Mouse (Mus musculus) MEL (cell line): ENCODE data around the gene Ube2l6. TPM values are rescaled to one million over a fixed set of nuclear protein-coding genes. Genes with fewer than 3 reads are reported as not detected.

ENCODE experiments used
- DNase-seq: peaks from one replicate; pipeline ENCODE4 v3.0.0; 2011; ENCODE audit warnings: low read depth, low spot score
- H3K27ac ChIP-seq: 2 replicates; pipeline ENCODE4 v1.5.1; 2012; ENCODE audit warnings: low read depth, mild to moderate bottlenecking, control low read depth, low read length, moderate library complexity; ENCODE audit not compliant: control insufficient read depth
- H3K27me3 ChIP-seq, 2 experiments: fragments of 150-350 bp in 1 of 2; sonication (generic) in 1 of 2; 2 replicates each; pipeline ENCODE4 v1.6.1; 2012; ENCODE audit warnings: low read length in 2 of 2, mild to moderate bottlenecking in 2 of 2, improper control_type of control experiment in 1 of 2, moderate library complexity in 1 of 2; ENCODE audit not compliant: insufficient read depth in 2 of 2, control insufficient read depth in 1 of 2
- H3K36me3 ChIP-seq, 2 experiments: 2 replicates each; pipeline ENCODE4 v1.6.1; 2012 to 2014; ENCODE audit warnings: low read length in 2 of 2, improper control_type of control experiment in 1 of 2, inconsistent platforms in 1 of 2, mild to moderate bottlenecking in 1 of 2; ENCODE audit not compliant: insufficient read depth in 2 of 2, control insufficient read depth in 1 of 2
- H3K4me1 ChIP-seq, 2 experiments: fragments of 150-350 bp in 1 of 2; sonication (generic) in 1 of 2; 2 replicates each; pipeline ENCODE4 v1.6.1; 2012; ENCODE audit warnings: low read length in 2 of 2, improper control_type of control experiment in 1 of 2, mild to moderate bottlenecking in 1 of 2; ENCODE audit not compliant: insufficient read depth in 2 of 2, control insufficient read depth in 1 of 2
- H3K4me3 ChIP-seq, 2 experiments: fragments of 150-350 bp in 1 of 2; sonication (generic) in 1 of 2; 2 replicates each; pipeline ENCODE4 v1.5.1; 2012; ENCODE audit warnings: low read depth in 2 of 2, low read length in 2 of 2, mild to moderate bottlenecking in 2 of 2, moderate library complexity in 2 of 2, control low read depth in 1 of 2, improper control_type of control experiment in 1 of 2; ENCODE audit not compliant: control insufficient read depth in 1 of 2, insufficient read depth in 1 of 2
- H3K79me2 ChIP-seq: 2 replicates; pipeline ENCODE4 v1.6.1; 2012; ENCODE audit warnings: mild to moderate bottlenecking, low read length, moderate library complexity; ENCODE audit not compliant: control insufficient read depth, poor library complexity, insufficient read depth
- H3K9ac ChIP-seq: 2 replicates; pipeline ENCODE4 v1.6.1; 2012; ENCODE audit warnings: low read depth, mild to moderate bottlenecking, control low read depth, low read length, moderate library complexity; ENCODE audit not compliant: control insufficient read depth, poor library complexity, severe bottlenecking
- H3K9me3 ChIP-seq: fragments of 150-350 bp; sonication (generic); replicated peaks from 2 replicates; pipeline ENCODE4 v1.6.1; 2012; ENCODE audit warnings: mild to moderate bottlenecking, low read length, improper control_type of control experiment, moderate library complexity; ENCODE audit not compliant: insufficient read depth
- BHLHE40 ChIP-seq: IDR thresholded peaks from 2 replicates; pipeline ENCODE4 v1.6.1; 2012; ENCODE audit warnings: low read depth, mild to moderate bottlenecking, inconsistent platforms, low read length, improper control_type of control experiment, borderline replicate concordance
- CTCF ChIP-seq, 3 experiments: IDR thresholded peaks in 2 of 3; conservative IDR thresholded peaks in 1 of 3; 2 replicates each; pipeline ENCODE4 v1.5.1; 2011 to 2012; ENCODE audit warnings: low read length in 3 of 3, low read depth in 2 of 3, mild to moderate bottlenecking in 2 of 3, improper control_type of control experiment in 1 of 3, inconsistent platforms in 1 of 3, mixed read lengths in 1 of 3, moderate library complexity in 1 of 3; ENCODE audit not compliant: control insufficient read depth in 1 of 3, insufficient read depth in 1 of 3, poor library complexity in 1 of 3, severe bottlenecking in 1 of 3
- E2F4 ChIP-seq: IDR thresholded peaks from 2 replicates; pipeline ENCODE4 v1.6.1; 2011; ENCODE audit warnings: low read depth, low read length, improper control_type of control experiment, borderline replicate concordance
- ELF1 ChIP-seq: IDR thresholded peaks from 2 replicates; pipeline ENCODE4 v1.6.1; 2014; ENCODE audit warnings: low read depth, mild to moderate bottlenecking, inconsistent platforms, low read length, improper control_type of control experiment, moderate library complexity
- EP300 ChIP-seq, 2 experiments: IDR thresholded peaks; 2 replicates each; pipeline ENCODE4 v1.6.1; 2011; ENCODE audit warnings: improper control_type of control experiment in 2 of 2, low read length in 2 of 2, low read depth in 1 of 2, mild to moderate bottlenecking in 1 of 2
- ETS1 ChIP-seq: IDR thresholded peaks from 2 replicates; pipeline ENCODE4 v1.6.1; 2012; ENCODE audit warnings: low read depth, mild to moderate bottlenecking, inconsistent platforms, low read length, improper control_type of control experiment, moderate library complexity
- GATA1 ChIP-seq: IDR thresholded peaks from 2 replicates; pipeline ENCODE4 v1.6.1; 2011; ENCODE audit warnings: low read depth, low read length, improper control_type of control experiment
- HCFC1 ChIP-seq: IDR thresholded peaks from 2 replicates; pipeline ENCODE4 v1.6.1; 2012; ENCODE audit warnings: low read depth, mild to moderate bottlenecking, inconsistent platforms, low read length, improper control_type of control experiment, moderate library complexity
- MAFK ChIP-seq: IDR thresholded peaks from 2 replicates; pipeline ENCODE4 v1.6.1; 2011; ENCODE audit warnings: low read depth, mild to moderate bottlenecking, low read length, improper control_type of control experiment, borderline replicate concordance
- MAZ ChIP-seq: IDR thresholded peaks from 2 replicates; pipeline ENCODE4 v1.6.1; 2012; ENCODE audit warnings: low read depth, mild to moderate bottlenecking, inconsistent platforms, low read length, improper control_type of control experiment
- MXI1 ChIP-seq: IDR thresholded peaks from 2 replicates; pipeline ENCODE4 v1.6.1; 2011; ENCODE audit warnings: mild to moderate bottlenecking, low read depth, low read length, improper control_type of control experiment
- MYC ChIP-seq: IDR thresholded peaks from 2 replicates; pipeline ENCODE4 v1.6.1; 2011; ENCODE audit warnings: low read depth, mild to moderate bottlenecking, low read length, improper control_type of control experiment, moderate library complexity
- NELFE ChIP-seq: IDR thresholded peaks from 2 replicates; pipeline ENCODE4 v1.6.1; 2011; ENCODE audit warnings: low read depth, low read length, improper control_type of control experiment
- NRF1 ChIP-seq: IDR thresholded peaks from 2 replicates; pipeline ENCODE4 v1.6.1; 2014; ENCODE audit warnings: low read depth, mild to moderate bottlenecking, inconsistent platforms, low read length, improper control_type of control experiment, moderate library complexity; ENCODE audit not compliant: poor library complexity, insufficient read depth, severe bottlenecking
- POLR2AphosphoS2 ChIP-seq: IDR thresholded peaks from 2 replicates; pipeline ENCODE4 v1.6.1; 2011; ENCODE audit warnings: low read length, improper control_type of control experiment
- RAD21 ChIP-seq: IDR thresholded peaks from 2 replicates; pipeline ENCODE4 v1.6.1; 2011; ENCODE audit warnings: mild to moderate bottlenecking, low read depth, low read length, improper control_type of control experiment
- RCOR1 ChIP-seq: IDR thresholded peaks from 2 replicates; pipeline ENCODE4 v1.6.1; 2012; ENCODE audit warnings: low read depth, mild to moderate bottlenecking, inconsistent platforms, low read length, improper control_type of control experiment
- SIN3A ChIP-seq: IDR thresholded peaks from 2 replicates; pipeline ENCODE4 v1.6.1; 2012; ENCODE audit warnings: low read length, improper control_type of control experiment, inconsistent platforms
- SMC3 ChIP-seq: IDR thresholded peaks from 2 replicates; pipeline ENCODE4 v1.6.1; 2011; ENCODE audit warnings: low read depth, low read length, improper control_type of control experiment
- TCF12 ChIP-seq: IDR thresholded peaks from 2 replicates; pipeline ENCODE4 v1.6.1; 2014; ENCODE audit warnings: low read depth, mild to moderate bottlenecking, inconsistent platforms, low read length, improper control_type of control experiment, moderate library complexity
- USF2 ChIP-seq, 2 experiments: IDR thresholded peaks; 2 replicates each; pipeline ENCODE4 v1.6.1; 2011 to 2012; ENCODE audit warnings: improper control_type of control experiment in 2 of 2, low read length in 2 of 2, borderline replicate concordance in 1 of 2, inconsistent platforms in 1 of 2, low read depth in 1 of 2, mild to moderate bottlenecking in 1 of 2; ENCODE audit not compliant: insufficient read depth in 1 of 2
- ZMIZ1 ChIP-seq: IDR thresholded peaks from 2 replicates; pipeline ENCODE4 v1.6.1; 2012; ENCODE audit warnings: low read depth, mild to moderate bottlenecking, inconsistent platforms, low read length, improper control_type of control experiment, moderate library complexity
- ZNF384 ChIP-seq: IDR thresholded peaks from 2 replicates; pipeline ENCODE4 v1.6.1; 2012; ENCODE audit warnings: low read depth, mild to moderate bottlenecking, inconsistent platforms, low read length, improper control_type of control experiment
- polyA plus RNA-seq, 2 experiments: library from polyadenylated mRNA; stranded (reverse) in 1 of 2; unstranded in 1 of 2; fragments of >175 nt in 1 of 2; fragments of >200 nt in 1 of 2; gene quantifications; 2 replicates each; pipeline versions ENCODE4 v1.2.1 to v1.2.4; 2012; ENCODE audit warnings: low replicate concordance in 2 of 2, low read depth in 1 of 2; ENCODE audit not compliant: insufficient read length in 2 of 2, insufficient read depth in 1 of 2, missing spikeins in 1 of 2
- total RNA-seq: library from RNA; depleted of rRNA; stranded (reverse); fragments of 300-350 nt; gene quantifications from 2 replicates; pipeline ENCODE4 v1.2.3, GENCODE M21; 2012

The Ube2l6 gene
- total and polyA plus RNA-seq, 3 experiments: 17.5 to 37.0 TPM; not detected in 1

- H3K4me1 ChIP-seq: peaks cover 0 to 18% of the 10 kb centered on the region in 2 experiments; a peak in 3 of 4 replicates
- H3K27me3 ChIP-seq: no peaks in the 10 kb centered on the region
- peaks cover 0 to 5% of the 10 kb centered on the region in 2 experiments; a peak in 2 of 4 replicates for H3K36me3 ChIP-seq
- DNase-seq: peak; percentile 91
- peak overlapping the region; percentile 71 for H3K9ac ChIP-seq
- peak overlapping the region; percentile 66 for H3K27ac ChIP-seq
- H3K79me2 ChIP-seq: no peaks in the 10 kb centered on the region
- peak overlapping the region; percentile 72 to 86 for H3K4me3 ChIP-seq
- no peaks in the 10 kb centered on the region for H3K9me3 ChIP-seq
- TF ChIP-seq USF2 (IDR thresholded peaks at IDR 0.05; ENCODE audit: borderline replicate concordance in 1 of 2, insufficient read depth in 1 of 2, low read depth in 1 of 2, low read length in 2 of 2) (no peak), TCF12 (no peak), CTCF (IDR thresholded peaks at IDR 0.05 in 2 of 3, conservative IDR thresholded peaks at IDR 0.05 in 1 of 3; ENCODE audit: control insufficient read depth in 1 of 3, insufficient read depth in 1 of 3, low read depth in 2 of 3, low read length in 3 of 3, poor library complexity in 1 of 3, severe bottlenecking in 1 of 3) (peak; percentile 34 to 73 (median 56); a peak in 4 of 6 replicates), ETS1 (peak; percentile 80), MAZ (peak; percentile 70), BHLHE40 (no peak), ZNF384 (peak; percentile 65; the same call in 1 of the 2 replicates), E2F4 (no peak), NELFE (peak; percentile 44; the same call in 1 of the 2 replicates), RCOR1 (0 out of 2 replicates have a peak, but pooled peaks have one; percentile 3), SMC3 (peak; percentile 52), ELF1 (0 out of 2 replicates have a peak, but pooled peaks have one; percentile 5), SIN3A (peak; percentile 59), HCFC1 (0 out of 2 replicates have a peak, but pooled peaks have one; percentile 61), MXI1 (peak; percentile 27; the same call in 1 of the 2 replicates), NRF1 (peak; percentile 56; the same call in 1 of the 2 replicates), RAD21 (peak; percentile 31), POLR2AphosphoS2 (no peak), GATA1 (peak; percentile 66), MYC (0 out of 2 replicates have a peak, but pooled peaks have one; percentile 47), MAFK (no peak), EP300 (IDR thresholded peaks at IDR 0.05; ENCODE audit: low read depth in 1 of 2, low read length in 2 of 2) (0 out of 4 replicates have a peak, but pooled peaks of 1 of the 2 experiments have one; percentile 23), ZMIZ1 (0 out of 2 replicates have a peak, but pooled peaks have one; percentile 25)
Measured at GRCm38 (mm10) chr2:84799041-84799561, 473 bp downstream of the Ube2l6 start.
